Mouse (Mus musculus) liver, adult 2 months (tissue): ENCODE results near the gene Gm21885.

Source experiments
- CTCF ChIP-seq: fragments of 200-500 bp; IDR thresholded peaks from 2 replicates; pipeline ENCODE4 v1.5.1; 2011; ENCODE audit warnings: low read depth, low read length, control low read depth
- POLR2A ChIP-seq: fragments of 200-500 bp; IDR thresholded peaks from 2 replicates; pipeline ENCODE4 v1.6.1; 2011; ENCODE audit warnings: low read length, control low read depth; ENCODE audit not compliant: insufficient read depth; ENCODE audit errors: extremely low read depth

- TF ChIP-seq CTCF = no peak
- no peak for TF ChIP-seq POLR2A
These were observed 47.0 kb downstream of the Gm21885 start for GRCm38 (mm10) chr11:94328644-94329025.
